Mouse (Mus musculus): ENCODE measurements around the gene Cops9.

Gene Cops9

GRCm38 (mm10) chr1:92646601-92647000, 4.8 kb upstream of the Cops9 start:
- no peak for DNase-seq (ENCODE audit: low spot score)

GRCm38 (mm10) chr1:92646111-92646510, 4.3 kb upstream of the Cops9 start:
- no peak for DNase-seq (ENCODE audit: low spot score)

- DNase-seq (ENCODE audit: low spot score) = no peak
Measured at GRCm38 (mm10) chr1:92644916-92645315, 3.1 kb upstream of the Cops9 start.

GRCm38 (mm10) chr1:92643691-92644090, 1.9 kb upstream of the Cops9 start:
- DNase-seq (ENCODE audit: low spot score) = no peak

GRCm38 (mm10) chr1:92640393-92640792, 1.4 kb downstream of the Cops9 start:
- no peak for DNase-seq (ENCODE audit: low spot score)

GRCm38 (mm10) chr1:92638736-92639135, 3.0 kb downstream of the Cops9 start:
- DNase-seq (ENCODE audit: low spot score) = no peak

- DNase-seq (ENCODE audit: low spot score) = no peak
Measured at GRCm38 (mm10) chr1:92638181-92638580, 3.6 kb downstream of the Cops9 start.

GRCm38 (mm10) chr1:92637501-92638172, 4.1 kb downstream of the Cops9 start:
- no peak for DNase-seq (ENCODE audit: low spot score)

- DNase-seq (ENCODE audit: low spot score) = no peak
Measured at GRCm38 (mm10) chr1:92636676-92637075, 5.1 kb downstream of the Cops9 start.

GRCm38 (mm10) chr1:92636015-92636414, 5.8 kb downstream of the Cops9 start:
- no peak for DNase-seq (ENCODE audit: low spot score)

- no peak for DNase-seq (ENCODE audit: low spot score)
Measured at GRCm38 (mm10) chr1:92634976-92635599, 6.7 kb downstream of the Cops9 start.

GRCm38 (mm10) chr1:92634569-92634968, 7.2 kb downstream of the Cops9 start:
- no peak for DNase-seq (ENCODE audit: low spot score)

GRCm38 (mm10) chr1:92633726-92634125, 8.1 kb downstream of the Cops9 start:
- no peak for DNase-seq (ENCODE audit: low spot score)

- DNase-seq (ENCODE audit: low spot score) = no peak
Measured at GRCm38 (mm10) chr1:92632948-92633347, 8.8 kb downstream of the Cops9 start.

GRCm38 (mm10) chr1:92632196-92632595, 9.6 kb downstream of the Cops9 start:
- DNase-seq (ENCODE audit: low spot score) = no peak

GRCm38 (mm10) chr1:92628227-92628626, 13.6 kb downstream of the Cops9 start:
- DNase-seq (ENCODE audit: low spot score) = no peak

- no peak for DNase-seq (ENCODE audit: low spot score)
Measured at GRCm38 (mm10) chr1:92618360-92618759, 23.4 kb downstream of the Cops9 start.

- DNase-seq (ENCODE audit: low spot score) = no peak
Measured at GRCm38 (mm10) chr1:92617488-92617887, 24.3 kb downstream of the Cops9 start, which contains the start of gene Olfr12. Gene Olfr12 (plus strand): TSS chr1:92617788.

- no peak for DNase-seq (ENCODE audit: low spot score)
Measured at GRCm38 (mm10) chr1:92616046-92616445, 25.7 kb downstream of the Cops9 start.

GRCm38 (mm10) chr1:92614516-92614915, 27.3 kb downstream of the Cops9 start:
- DNase-seq (ENCODE audit: low spot score) = peak; percentile 68

- no peak for DNase-seq (ENCODE audit: low spot score)
Measured at GRCm38 (mm10) chr1:92613175-92613574, 28.6 kb downstream of the Cops9 start.

GRCm38 (mm10) chr1:92611008-92611407, 30.8 kb downstream of the Cops9 start:
- peak; percentile 78 for DNase-seq (ENCODE audit: low spot score)

GRCm38 (mm10) chr1:92607711-92608110, 34.1 kb downstream of the Cops9 start:
- no peak for DNase-seq (ENCODE audit: low spot score)

- no peak for DNase-seq (ENCODE audit: low spot score)
Measured at GRCm38 (mm10) chr1:92605482-92605881, 36.3 kb downstream of the Cops9 start, which contains the start of gene Olfr1410. Gene Olfr1410 (plus strand): TSS chr1:92605782.

Data from retina, embryonic 14.5 days (tissue).